25 mouse cellular contexts compared by ENCODE assay signal in the genomic region with DNA sequence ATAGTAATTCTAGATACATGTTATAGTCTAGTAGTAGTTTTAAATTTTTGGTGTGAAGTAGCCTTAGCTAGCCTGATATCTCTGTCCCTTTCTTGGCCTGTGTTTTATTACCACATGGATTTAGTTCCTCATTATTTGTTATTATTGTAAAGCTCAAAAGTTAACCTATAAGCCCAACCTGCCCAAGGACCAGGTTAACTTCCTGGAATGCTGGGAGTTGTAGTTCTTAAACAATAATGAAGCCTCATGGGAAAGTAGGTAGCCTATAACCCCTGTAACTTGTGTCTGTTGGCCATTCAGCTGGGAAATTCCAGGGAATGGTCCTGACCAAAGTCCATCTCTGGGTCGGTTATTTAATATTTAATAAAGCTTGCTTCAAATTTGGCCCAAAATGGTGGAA.
"Had no signal": no experiment of that assay in that cellular context is flagged by ENCODE, and none has a peak within 500 bp of the region (broad histone marks: within the 10 kb centered on the region; RNA-seq: fewer than 3 reads in every experiment).

No protein-coding gene starts in this region.

- H3K9me3 ChIP-seq: heart, embryonic 13.5 days; heart, embryonic 15.5 days; hindbrain, embryonic 13.5 days; hindbrain, embryonic 15.5 days; limb, embryonic 10.5 days; limb, embryonic 12.5 days; liver, embryonic 13.5 days; liver, embryonic 15.5 days had no signal

- H3K4me2 ChIP-seq: heart, embryonic 11.5 days; heart, embryonic 13.5 days; heart, embryonic 15.5 days; hindbrain, embryonic 13.5 days; hindbrain, embryonic 15.5 days; limb, embryonic 12.5 days; liver, embryonic 11.5 days; liver, embryonic 13.5 days; liver, embryonic 15.5 days had no signal

- DNase-seq: gastrocnemius, adult 2 months; gastrocnemius, postnatal 10 days; gastrocnemius, postnatal 25 days; heart, adult 18-20 months; heart, postnatal 14 days; heart, postnatal 36 days; kidney, adult 18-20 months; kidney, postnatal 14 days; kidney, postnatal 36 days; layer of hippocampus, adult 9-11 months; liver; liver, embryonic 13.5 days had no signal

- ATAC-seq: hindbrain, postnatal 0 days; intestine, embryonic 16.5 days had no signal

- H3K27ac ChIP-seq: gastrocnemius, adult 2 months; heart, embryonic 13.5 days; heart, embryonic 15.5 days; hindbrain, embryonic 13.5 days; hindbrain, embryonic 15.5 days; hindbrain, postnatal 0 days; kidney, postnatal 0 days; left cerebral cortex, adult 2 months; limb, embryonic 10.5 days; limb, embryonic 12.5 days; liver, embryonic 13.5 days; liver, embryonic 15.5 days had no signal

- H3K4me1 ChIP-seq: heart, embryonic 15.5 days; hindbrain, embryonic 15.5 days; limb, embryonic 12.5 days; liver, embryonic 13.5 days; liver, embryonic 15.5 days had no signal

- H3K36me3 ChIP-seq: heart, embryonic 13.5 days; heart, embryonic 15.5 days; hindbrain, embryonic 13.5 days; hindbrain, embryonic 15.5 days; limb, embryonic 10.5 days; limb, embryonic 12.5 days; liver, embryonic 13.5 days; liver, embryonic 15.5 days had no signal

- H3K4me3 ChIP-seq: gastrocnemius, adult 2 months; heart, embryonic 13.5 days; heart, embryonic 15.5 days; hindbrain, embryonic 13.5 days; hindbrain, embryonic 15.5 days; left cerebral cortex, adult 2 months; limb, embryonic 10.5 days; limb, embryonic 12.5 days; liver, embryonic 13.5 days; liver, embryonic 15.5 days had no signal

- H3K27me3 ChIP-seq: heart, embryonic 13.5 days; heart, embryonic 15.5 days; hindbrain, embryonic 13.5 days; hindbrain, embryonic 15.5 days; limb, embryonic 12.5 days; liver, embryonic 13.5 days; liver, embryonic 15.5 days had no signal

- H3K9ac ChIP-seq: heart, embryonic 13.5 days; heart, embryonic 15.5 days; hindbrain, embryonic 13.5 days; hindbrain, embryonic 15.5 days; limb, embryonic 12.5 days; liver, embryonic 13.5 days; liver, embryonic 15.5 days had no signal
